Mouse (Mus musculus) spleen, adult 2 months (tissue): ENCODE data around the gene Rad9b.

ENCODE experiments used
- CTCF ChIP-seq: fragments of 200-500 bp; IDR thresholded peaks from 2 replicates; pipeline ENCODE4 v1.5.1; 2011; ENCODE audit warnings: mild to moderate bottlenecking, inconsistent platforms; ENCODE audit not compliant: insufficient read depth, insufficient read length, insufficient replicate concordance; ENCODE audit errors: extremely low read depth
- POLR2A ChIP-seq: fragments of 200-500 bp; IDR thresholded peaks from 2 replicates; pipeline ENCODE4 v1.6.1; 2011; ENCODE audit warnings: low read depth, low read length, inconsistent platforms

DNA sequence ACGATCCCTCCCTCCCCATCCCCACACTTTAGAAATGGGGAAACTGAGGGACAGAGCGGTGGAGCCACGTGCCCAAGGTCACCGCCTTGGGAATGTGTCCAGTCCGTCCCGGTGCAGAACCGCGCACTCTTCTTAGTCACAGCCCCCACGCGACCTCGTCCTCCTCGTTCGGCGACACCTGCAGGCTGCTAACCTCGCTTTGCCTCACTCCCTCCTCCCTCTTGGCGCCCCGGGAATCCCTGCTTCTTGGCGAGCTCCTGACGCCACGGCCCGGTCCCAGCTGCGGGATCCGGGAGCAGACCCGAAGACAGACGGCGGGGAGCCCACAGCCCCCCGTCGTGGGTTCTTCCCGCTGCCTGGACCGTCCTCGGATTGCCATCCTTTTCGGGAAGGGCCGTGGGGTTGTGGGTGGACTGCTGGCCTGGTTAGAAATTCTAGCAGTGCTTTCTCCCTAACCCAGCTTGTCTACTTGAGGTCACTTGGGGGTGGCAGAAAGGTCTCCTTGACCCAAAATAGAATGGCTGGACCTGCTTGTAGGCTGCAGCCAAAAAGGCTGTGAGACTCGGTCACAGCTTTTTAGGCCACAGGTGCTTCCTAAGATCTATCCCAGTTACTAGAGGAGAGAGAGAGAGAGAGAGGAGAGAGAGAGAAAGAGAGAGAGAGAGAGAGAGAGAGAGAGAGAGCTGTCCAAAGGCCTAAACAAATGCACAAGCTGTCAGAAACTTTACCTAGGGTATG, 68.8 kb downstream of the Rad9b start:
- TF ChIP-seq POLR2A: no peak
- no peak for TF ChIP-seq CTCF
